Mouse (Mus musculus) hindbrain, embryonic 13.5 days (tissue): Measurements from ENCODE around the gene Bsn. TPM values are rescaled to one million over a fixed set of nuclear protein-coding genes. Genes with fewer than 3 reads are reported as not detected.

Experiments
- ATAC-seq: fragments of 200-750 bp; cut with Nextera tagmentation; 2 replicates; pipeline ENCODE4 v1.8.0; 2017; ENCODE audit warnings: moderate TSS enrichment; ENCODE audit not compliant: low FRiP score
- H3K27ac ChIP-seq: fragments of 300-500 bp; sonication (generic); 2 replicates; pipeline ENCODE4 v1.5.1; 2015; ENCODE audit warnings: inconsistent platforms, mild to moderate bottlenecking, moderate library complexity
- H3K27me3 ChIP-seq: fragments of 300-500 bp; sonication (generic); 2 replicates; pipeline ENCODE4 v1.6.1; 2015; ENCODE audit warnings: mild to moderate bottlenecking, inconsistent platforms
- H3K36me3 ChIP-seq: fragments of 300-500 bp; sonication (generic); 2 replicates; pipeline ENCODE4 v1.6.1; 2015; ENCODE audit warnings: mild to moderate bottlenecking, inconsistent platforms
- H3K4me1 ChIP-seq: fragments of 300-500 bp; sonication (generic); replicated peaks from 2 replicates; pipeline ENCODE4 v1.6.1; 2015; ENCODE audit warnings: inconsistent platforms
- H3K4me2 ChIP-seq: fragments of 300-500 bp; sonication (generic); 2 replicates; pipeline ENCODE4 v1.6.1; 2015; ENCODE audit warnings: inconsistent platforms, mild to moderate bottlenecking, moderate library complexity
- H3K4me3 ChIP-seq: fragments of 300-500 bp; sonication (generic); 2 replicates; pipeline ENCODE4 v1.5.1; 2015; ENCODE audit warnings: mild to moderate bottlenecking, inconsistent platforms
- H3K9ac ChIP-seq: fragments of 300-500 bp; sonication (generic); 2 replicates; pipeline ENCODE4 v1.6.1; 2015; ENCODE audit warnings: mild to moderate bottlenecking, inconsistent platforms
- H3K9me3 ChIP-seq: fragments of 300-500 bp; sonication (generic); 2 replicates; pipeline ENCODE4 v1.6.1; 2016; ENCODE audit warnings: inconsistent platforms
- WGBS: fragments of 180-500 bp; shearing (Covaris S2); methylation state at CpG from one replicate; pipeline ENCODE4 v1.1.7; 2015; 5-methylcytosine and 5-hydroxymethylcytosine counted together
- polyA plus RNA-seq: library from polyadenylated mRNA; unstranded; fragments of >200 nt; fragmentation: Nextera tagmentation; extraction: Ambion mirVana; gene quantifications from 2 replicates; pipeline ENCODE4 v1.2.1, GENCODE M21; 2015

Bsn gene
- polyA plus RNA-seq, 1 experiment from 2014 or later, result 8.3 TPM

DNA sequence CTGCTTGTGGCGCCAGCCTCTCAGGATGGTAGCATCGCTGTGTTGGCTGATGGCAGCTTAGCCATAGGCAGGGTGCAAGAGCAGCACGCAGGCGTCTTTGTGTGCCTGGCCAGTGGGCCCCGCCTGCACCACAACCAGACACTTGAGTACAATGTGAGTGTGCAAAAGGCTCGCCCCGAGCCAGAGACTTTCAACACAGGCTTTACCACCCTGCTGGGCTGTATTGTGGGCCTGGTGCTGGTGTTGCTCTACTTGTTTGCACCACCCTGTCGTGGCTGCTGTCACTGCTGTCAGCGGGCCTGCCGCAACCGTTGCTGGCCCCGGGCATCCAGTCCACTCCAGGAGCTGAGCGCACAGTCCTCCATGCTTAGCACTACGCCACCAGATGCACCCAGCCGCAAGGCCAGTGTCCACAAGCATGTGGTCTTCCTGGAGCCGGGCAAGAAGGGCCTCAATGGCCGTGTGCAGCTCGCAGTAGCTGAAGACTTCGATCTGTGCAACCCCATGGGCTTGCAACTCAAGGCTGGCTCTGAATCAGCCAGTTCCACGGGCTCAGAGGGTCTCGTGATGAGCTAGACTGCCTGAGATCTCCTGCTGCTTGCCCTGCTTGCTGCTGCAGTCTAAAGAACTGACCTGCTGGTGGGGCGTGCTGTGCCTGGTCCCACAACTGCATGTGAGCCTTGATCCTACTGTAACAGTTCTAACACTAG, 135.7 kb downstream of the Bsn start:
- 91% methylated on average over 22 of the region's 22 CpGs for WGBS
- Histone ChIP-seq H3K36me3 (peaks cover 79% of the 10 kb centered on the region), H3K4me3 (no peak overlapping the region), H3K9me3 (no peaks in the 10 kb centered on the region), H3K9ac (peak overlapping the region; percentile 24; the same call in 1 of the 2 replicates), H3K4me2 (no peak overlapping the region), H3K27ac (no peak overlapping the region), H3K4me1 (peaks cover 25% of the 10 kb centered on the region), H3K27me3 (no peaks in the 10 kb centered on the region)
- ATAC-seq, result no peak

DNA sequence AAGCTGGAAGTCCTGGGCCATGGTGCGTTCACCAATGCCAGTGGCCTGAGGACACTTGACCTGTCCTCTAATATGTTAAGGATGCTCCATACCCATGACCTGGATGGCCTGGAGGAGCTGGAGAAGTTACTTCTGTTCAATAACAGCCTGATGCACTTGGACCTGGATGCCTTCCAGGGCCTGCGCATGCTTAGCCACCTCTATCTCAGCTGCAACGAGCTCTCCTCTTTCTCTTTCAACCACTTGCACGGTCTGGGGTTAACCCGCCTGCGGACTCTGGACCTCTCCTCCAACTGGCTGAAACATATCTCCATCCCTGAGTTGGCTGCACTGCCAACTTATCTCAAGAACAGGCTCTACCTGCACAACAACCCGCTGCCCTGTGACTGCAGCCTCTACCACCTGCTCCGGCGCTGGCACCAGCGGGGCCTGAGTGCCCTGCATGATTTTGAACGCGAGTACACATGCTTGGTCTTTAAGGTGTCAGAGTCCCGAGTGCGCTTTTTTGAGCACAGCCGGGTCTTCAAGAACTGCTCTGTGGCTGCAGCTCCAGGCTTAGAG, 136.4 kb downstream of the Bsn start:
- Histone ChIP-seq H3K9ac (0 out of 2 replicates have a peak overlapping the region, but pooled peaks have one; percentile 24), H3K4me2 (no peak overlapping the region), H3K4me1 (peaks cover 27% of the 10 kb centered on the region), H3K27me3 (no peaks in the 10 kb centered on the region), H3K27ac (no peak overlapping the region), H3K4me3 (no peak overlapping the region), H3K9me3 (no peaks in the 10 kb centered on the region), H3K36me3 (peaks cover 72% of the 10 kb centered on the region)
- 93% methylated on average over 15 of the region's 15 CpGs for WGBS
- no peak for ATAC-seq

DNA sequence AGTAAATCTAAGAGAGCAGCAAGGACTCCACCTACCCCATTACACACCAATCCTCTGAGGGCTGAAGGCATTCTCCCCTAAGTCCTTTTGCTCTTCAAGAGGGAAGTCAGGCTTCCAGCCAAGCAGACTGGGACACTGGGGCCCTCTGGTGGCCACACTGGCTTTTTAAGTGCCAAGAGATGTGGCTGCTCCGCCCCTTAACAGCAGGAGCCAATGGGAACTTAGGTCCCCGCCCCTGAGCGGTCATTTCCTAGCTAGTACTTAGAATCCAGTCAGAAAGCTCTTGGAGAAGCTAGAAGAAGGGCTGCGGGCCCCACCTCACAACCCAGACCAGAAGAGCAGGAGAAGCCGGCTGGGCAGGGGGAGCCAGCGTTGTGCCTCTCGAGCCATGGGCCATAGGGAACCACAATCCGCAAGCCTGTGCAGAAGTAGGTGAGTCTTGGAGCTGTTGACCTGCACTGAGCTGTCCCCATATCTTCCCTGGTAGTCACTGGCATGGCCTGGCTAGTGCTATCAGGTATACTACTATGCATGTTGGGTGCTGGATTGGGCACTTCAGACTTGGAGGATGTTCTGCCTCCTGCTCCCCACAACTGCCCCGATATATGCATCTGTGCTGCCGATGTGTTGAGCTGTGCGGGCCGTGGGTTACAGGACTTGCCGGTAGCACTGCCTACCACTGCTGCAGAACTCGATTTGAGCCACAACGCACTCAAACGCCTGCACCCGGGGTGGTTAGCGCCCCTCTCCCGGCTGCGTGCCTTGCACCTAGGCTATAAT, 137.1 kb downstream of the Bsn start, which contains the start of gene Amigo3:
Gene Amigo3, plus strand, starts transcription at position 275 of the 780 bp plus-strand sequence.
- 59% methylated on average over 20 of the region's 20 CpGs for whole genome bisulfite sequencing
- ATAC-seq, result 0 out of 2 replicates have a peak, but pooled peaks have one; percentile 18
- H3K27ac ChIP-seq, result peak within 1 kb of the TSS; percentile 23; the same call in 1 of the 2 replicates
- peak within 1 kb of the TSS; percentile 36 for H3K4me2 ChIP-seq
- no peak within 1 kb of the TSS for H3K4me3 ChIP-seq
- peak within 1 kb of the TSS; percentile 29; the same call in 1 of the 2 replicates for H3K9ac ChIP-seq
- no peaks in the 10 kb centered on the region for H3K27me3 ChIP-seq
- peaks cover 65% of the 10 kb centered on the region for H3K36me3 ChIP-seq
- peaks cover 33% of the 10 kb centered on the region for H3K4me1 ChIP-seq
- no peaks in the 10 kb centered on the region for H3K9me3 ChIP-seq

DNA sequence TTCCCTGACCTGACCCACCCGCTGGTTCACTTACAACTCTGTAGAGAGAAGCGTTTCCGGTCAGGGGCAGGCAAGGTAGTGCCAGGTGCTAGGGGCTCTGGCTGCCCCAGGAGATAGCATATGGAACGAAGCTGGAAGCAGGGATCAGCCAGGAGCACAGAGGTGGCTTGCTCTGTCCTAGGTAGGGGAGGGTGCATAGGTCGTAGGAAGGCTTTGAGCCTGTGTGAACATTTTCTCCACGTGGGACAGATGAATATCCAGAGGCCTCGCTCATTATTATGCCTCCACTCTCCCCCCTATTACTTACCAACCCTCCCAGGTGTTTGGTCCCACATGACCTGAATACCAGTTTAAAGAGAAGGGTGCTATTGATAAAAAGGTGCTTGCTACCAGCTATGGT, 137.8 kb downstream of the Bsn start:
- no peak overlapping the region for H3K4me3 ChIP-seq
- no peak for ATAC-seq
- no peak overlapping the region for H3K4me2 ChIP-seq
- H3K27me3 ChIP-seq, result no peaks in the 10 kb centered on the region
- 73% methylated on average over 7 of the region's 7 CpGs for WGBS
- H3K36me3 ChIP-seq, result peaks cover 63% of the 10 kb centered on the region
- no peaks in the 10 kb centered on the region for H3K9me3 ChIP-seq
- no peak overlapping the region for H3K9ac ChIP-seq
- peak overlapping the region; percentile 23; the same call in 1 of the 2 replicates for H3K27ac ChIP-seq
- peaks cover 40% of the 10 kb centered on the region for H3K4me1 ChIP-seq

- Histone ChIP-seq H3K9ac (no peak overlapping the region; the same call in 1 of the 2 replicates), H3K4me2 (no peak overlapping the region), H3K27me3 (no peaks in the 10 kb centered on the region), H3K4me3 (no peak overlapping the region), H3K9me3 (no peaks in the 10 kb centered on the region), H3K27ac (no peak overlapping the region), H3K4me1 (peaks cover 41% of the 10 kb centered on the region), H3K36me3 (peaks cover 63% of the 10 kb centered on the region)
- ATAC-seq, result no peak
- WGBS, result 76% methylated on average over 4 of the region's 4 CpGs
These were observed 138.3 kb downstream of the Bsn start for GRCm38 (mm10) chr9:108051931-108052220.

DNA sequence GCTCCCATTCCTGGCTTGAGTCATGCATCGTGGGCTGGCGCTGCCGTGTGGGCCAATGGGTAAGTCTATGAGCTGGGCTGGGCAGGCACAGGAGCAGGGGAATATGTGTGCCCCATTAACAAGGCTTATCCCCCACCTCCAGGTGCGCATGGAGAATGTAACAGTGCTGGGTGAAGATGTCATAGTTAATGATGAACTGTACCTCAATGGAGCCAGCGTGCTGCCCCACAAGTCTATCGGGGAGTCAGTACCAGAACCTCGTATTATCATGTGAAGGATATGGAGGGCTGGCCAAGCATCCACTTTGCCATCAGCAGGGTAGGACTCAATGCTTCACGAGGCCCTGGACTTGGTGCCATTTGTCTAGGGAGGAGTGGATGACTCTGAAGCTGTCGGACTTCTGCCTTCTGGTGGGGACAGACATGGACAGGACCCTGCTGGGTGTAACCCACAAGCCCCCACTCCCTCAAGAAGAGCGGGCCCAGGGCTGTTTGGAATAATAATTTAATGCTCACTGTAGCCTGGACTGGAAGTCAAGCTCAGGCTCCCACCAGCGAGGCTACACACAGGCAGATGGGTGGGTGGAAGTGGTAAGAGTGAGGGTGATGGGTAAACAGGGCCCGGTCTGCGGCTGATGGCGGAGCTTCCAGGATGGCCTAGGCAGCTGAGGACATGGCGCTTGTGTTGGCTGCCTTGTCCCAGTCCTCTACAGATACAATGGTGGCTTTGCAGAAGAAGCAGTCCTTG, 138.8 kb downstream of the Bsn start:
- Histone ChIP-seq H3K36me3 (peaks cover 63% of the 10 kb centered on the region), H3K27ac (no peak overlapping the region), H3K9ac (no peak overlapping the region; the same call in 1 of the 2 replicates), H3K4me2 (no peak overlapping the region), H3K4me1 (peaks cover 41% of the 10 kb centered on the region), H3K4me3 (no peak overlapping the region), H3K27me3 (no peaks in the 10 kb centered on the region), H3K9me3 (no peaks in the 10 kb centered on the region)
- 96% methylated on average over 15 of the region's 15 CpGs for WGBS
- no peak for ATAC-seq

DNA sequence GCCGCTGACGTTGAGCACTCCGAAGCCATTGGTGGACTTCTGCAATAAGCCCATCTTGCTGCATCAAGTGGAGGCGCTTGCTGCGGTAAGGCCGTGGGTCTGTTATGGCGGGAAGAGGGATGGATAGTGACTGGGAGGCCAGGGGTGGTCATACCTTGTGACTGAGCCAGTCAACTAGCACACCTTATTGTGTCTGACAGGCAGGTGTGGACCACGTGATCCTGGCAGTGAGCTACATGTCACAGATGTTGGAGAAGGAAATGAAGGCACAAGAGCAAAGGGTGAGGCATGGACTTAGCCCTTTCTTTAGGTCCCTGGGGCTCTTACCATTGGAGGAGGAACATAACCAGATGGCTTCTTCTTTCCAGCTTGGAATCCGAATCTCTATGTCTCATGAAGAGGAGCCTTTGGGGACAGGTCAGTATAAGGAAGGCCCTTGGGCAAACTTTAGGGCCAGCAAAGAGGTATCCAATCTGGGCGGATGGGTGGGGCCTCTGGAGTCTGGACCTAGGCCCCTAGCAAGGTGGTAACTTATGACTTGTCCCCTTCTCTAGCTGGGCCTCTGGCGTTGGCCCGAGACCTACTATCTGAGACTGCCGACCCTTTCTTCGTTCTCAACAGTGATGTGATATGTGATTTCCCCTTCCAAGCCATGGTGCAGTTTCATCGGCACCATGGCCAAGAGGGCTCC, 140.5 kb downstream of the Bsn start:
- Histone ChIP-seq H3K9ac (peak overlapping the region; percentile 84), H3K27me3 (no peaks in the 10 kb centered on the region), H3K9me3 (no peaks in the 10 kb centered on the region), H3K4me2 (peak overlapping the region; percentile 96), H3K36me3 (peaks cover 63% of the 10 kb centered on the region), H3K4me3 (peak overlapping the region; percentile 74), H3K4me1 (peaks cover 41% of the 10 kb centered on the region), H3K27ac (peak overlapping the region; percentile 83)
- no peak; the same call in none of the 2 replicates for ATAC-seq
- 43% methylated on average over 15 of the region's 15 CpGs for WGBS

DNA sequence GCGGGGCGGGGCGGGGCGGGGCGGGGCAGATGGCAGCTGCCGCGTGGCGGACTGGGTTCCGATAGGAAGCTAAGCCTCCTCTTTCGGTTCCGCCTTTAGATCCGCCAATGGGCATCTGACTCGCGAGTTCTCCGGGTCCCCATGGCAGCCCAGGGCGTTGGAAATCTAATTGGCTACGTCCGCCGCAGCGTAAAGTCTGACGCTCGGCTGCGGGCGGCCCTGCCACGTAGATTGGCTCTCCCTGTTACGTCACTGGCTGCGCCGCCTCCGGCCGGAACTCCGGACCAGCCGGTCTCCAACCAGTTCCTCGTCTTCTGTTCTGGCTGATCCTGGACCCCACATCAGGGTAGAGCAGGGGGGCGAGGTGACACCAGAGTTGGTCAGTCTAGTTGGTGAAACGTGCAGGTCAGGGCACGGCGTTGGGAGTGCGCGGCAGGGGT, 141.1 kb downstream of the Bsn start, which contains the start of gene Gmppb:
Gene Gmppb, plus strand, starts transcription at position 227 of the 440 bp plus-strand sequence.
- Histone ChIP-seq H3K27me3 (no peaks in the 10 kb centered on the region), H3K9me3 (no peaks in the 10 kb centered on the region), H3K27ac (peak within 1 kb of the TSS; percentile 83), H3K4me3 (peak within 1 kb of the TSS; percentile 74), H3K36me3 (peaks cover 59% of the 10 kb centered on the region), H3K4me1 (peaks cover 41% of the 10 kb centered on the region), H3K4me2 (peak within 1 kb of the TSS; percentile 96), H3K9ac (peak within 1 kb of the TSS; percentile 84)
- under 1% methylated on average over 30 of the region's 39 CpGs for WGBS
- peak; percentile 96 for ATAC-seq

- Histone ChIP-seq H3K9ac (peak overlapping the region; percentile 67), H3K4me3 (peak overlapping the region; percentile 74), H3K4me2 (peak overlapping the region; percentile 96), H3K27me3 (no peaks in the 10 kb centered on the region), H3K4me1 (peaks cover 41% of the 10 kb centered on the region), H3K36me3 (peaks cover 54% of the 10 kb centered on the region), H3K9me3 (no peaks in the 10 kb centered on the region), H3K27ac (peak overlapping the region; percentile 79)
- ATAC-seq, result peak; percentile 55
- 2% methylated on average over 19 of the region's 19 CpGs for WGBS
These were observed 141.6 kb downstream of the Bsn start for GRCm38 (mm10) chr9:108048566-108048955.

DNA sequence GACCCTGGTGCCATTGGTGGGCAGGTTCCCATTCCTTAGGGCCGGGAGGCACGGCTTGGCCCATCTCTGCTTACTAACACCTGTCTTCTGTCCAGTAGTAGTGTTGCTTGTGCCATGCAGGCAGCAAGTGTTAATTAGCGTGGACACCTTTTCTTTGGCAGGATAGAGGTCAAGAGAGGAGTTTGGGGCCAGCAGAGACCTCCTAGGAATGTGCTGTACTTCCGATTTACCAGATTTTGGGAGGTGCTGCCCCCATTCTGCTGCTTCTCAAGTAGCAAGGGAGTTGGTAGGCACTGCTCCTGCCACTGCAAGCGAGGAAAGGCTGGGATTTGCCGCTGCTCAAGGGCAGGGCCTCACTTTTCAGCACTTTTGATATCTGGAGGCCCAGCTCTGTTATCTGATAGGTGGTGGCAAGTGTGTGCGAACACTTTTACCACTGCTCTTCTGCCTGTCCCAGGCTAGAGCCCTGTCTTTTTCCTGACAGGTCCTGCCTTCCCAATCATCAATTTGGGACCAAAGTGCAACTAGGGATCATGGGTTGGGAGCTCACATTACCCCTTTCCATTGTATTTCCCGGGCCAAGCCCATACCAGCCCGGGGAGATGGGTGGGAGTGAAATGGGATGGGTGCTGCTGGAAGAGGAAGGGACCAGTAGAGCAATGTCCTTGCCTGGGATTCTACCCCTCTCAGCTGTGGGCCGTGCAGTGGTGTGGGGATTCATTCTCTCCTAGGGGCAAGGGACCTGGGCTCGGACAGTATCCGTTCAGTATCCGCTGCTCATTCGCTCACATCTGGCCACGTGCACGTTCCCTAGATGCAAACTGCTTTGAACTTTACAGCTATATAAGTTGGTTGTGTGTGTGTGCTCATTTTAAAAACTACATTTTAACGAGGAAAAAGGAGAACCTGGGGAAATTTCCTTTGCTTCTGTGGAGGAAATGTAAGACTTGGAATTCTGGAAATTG, 142.3 kb downstream of the Bsn start:
- peak overlapping the region; percentile 67; the same call in 1 of the 2 replicates for H3K9ac ChIP-seq
- peaks cover 57% of the 10 kb centered on the region for H3K36me3 ChIP-seq
- H3K4me2 ChIP-seq, result peak overlapping the region; percentile 96
- H3K27me3 ChIP-seq, result no peaks in the 10 kb centered on the region
- H3K4me3 ChIP-seq, result peak overlapping the region; percentile 74
- H3K9me3 ChIP-seq, result no peaks in the 10 kb centered on the region
- 51% methylated on average over 17 of the region's 17 CpGs for WGBS
- H3K4me1 ChIP-seq, result peaks cover 35% of the 10 kb centered on the region
- no peak for ATAC-seq
- H3K27ac ChIP-seq, result peak overlapping the region; percentile 79
